Mouse (Mus musculus): ENCODE measurements around the gene Lyz2. TPM values are rescaled to one million over a fixed set of nuclear protein-coding genes. Genes with fewer than 3 reads are reported as not detected.
"Not testable (repeated sequence)": the region's sequence is repeated elsewhere in the genome, so short reads cannot be mapped to it uniquely, and the experiment has no call there.

The Lyz2 gene
- polyA plus RNA-seq, 1 experiment: 4,776 TPM

GRCm38 (mm10) chr10:117277779-117278178, 4.3 kb downstream of the Lyz2 start:
- peak; percentile 29; the same call in 1 of the 2 replicates for TF ChIP-seq POLR2A (IDR thresholded peaks at IDR 0.05; ENCODE audit: borderline replicate concordance, extremely low read depth, low read depth, low read length)
- DNase-seq; H3K4me3 ChIP-seq (replicated peaks; ENCODE audit: extremely low read depth, low read depth, low read length); H3K4me1 ChIP-seq (ENCODE audit: control insufficient read depth, insufficient read depth, low read length): not testable (repeated sequence)
- 65% methylated on average over 9 of the region's 9 CpGs for WGBS

- 65% methylated on average over 10 of the region's 10 CpGs for WGBS
Measured at GRCm38 (mm10) chr10:117275681-117276369, 6.3 kb downstream of the Lyz2 start.

GRCm38 (mm10) chr10:117274645-117275044, 7.5 kb downstream of the Lyz2 start:
- WGBS: 56% methylated on average over 4 of the region's 7 CpGs
- not testable (repeated sequence) for H3K4me3 ChIP-seq (replicated peaks; ENCODE audit: extremely low read depth, low read depth, low read length); DNase-seq; H3K4me1 ChIP-seq (ENCODE audit: control insufficient read depth, insufficient read depth, low read length)

More at GRCm38 (mm10) chr10:117275681-117276369, 6.3 kb downstream of the Lyz2 start:
- Histone ChIP-seq H3K4me1 (ENCODE audit: control insufficient read depth, insufficient read depth, low read length) (no peaks in the 10 kb centered on the region), H3K4me3 (replicated peaks; ENCODE audit: extremely low read depth, low read depth, low read length) (no peak overlapping the region)
- DNase-seq: no peak
- TF ChIP-seq CTCF (IDR thresholded peaks at IDR 0.05; ENCODE audit: insufficient read depth, low read length) (no peak), POLR2A (IDR thresholded peaks at IDR 0.05; ENCODE audit: borderline replicate concordance, extremely low read depth, low read depth, low read length) (0 out of 2 replicates have a peak, but pooled peaks have one; percentile 54)

- TF ChIP-seq CTCF (IDR thresholded peaks at IDR 0.05; ENCODE audit: insufficient read depth, low read length) (no peak), POLR2A (IDR thresholded peaks at IDR 0.05; ENCODE audit: borderline replicate concordance, extremely low read depth, low read depth, low read length) (no peak)
- DNase-seq: no peak
- H3K4me3 ChIP-seq (replicated peaks; ENCODE audit: extremely low read depth, low read depth, low read length): no peak overlapping the region
- H3K4me1 ChIP-seq (ENCODE audit: control insufficient read depth, insufficient read depth, low read length): no peaks in the 10 kb centered on the region
Measured at GRCm38 (mm10) chr10:117272023-117272422, 10.1 kb downstream of the Lyz2 start.

- no peak for TF ChIP-seq POLR2A (IDR thresholded peaks at IDR 0.05; ENCODE audit: borderline replicate concordance, extremely low read depth, low read depth, low read length)
- TF ChIP-seq CTCF (IDR thresholded peaks at IDR 0.05; ENCODE audit: insufficient read depth, low read length): no peak
- DNase-seq: no peak
Measured at GRCm38 (mm10) chr10:117259870-117260269, 22.3 kb downstream of the Lyz2 start.

GRCm38 (mm10) chr10:117238603-117239002, 43.5 kb downstream of the Lyz2 start, which contains the start of gene 9530003J23Rik:
Gene 9530003J23Rik (minus strand): TSS chr10:117238703.
- no peak within 1 kb of the TSS for H3K4me3 ChIP-seq (replicated peaks; ENCODE audit: extremely low read depth, low read depth, low read length)
- no peak for DNase-seq
- no peak for TF ChIP-seq POLR2A (IDR thresholded peaks at IDR 0.05; ENCODE audit: borderline replicate concordance, extremely low read depth, low read depth, low read length)
- no peak for TF ChIP-seq CTCF (IDR thresholded peaks at IDR 0.05; ENCODE audit: insufficient read depth, low read length)
- WGBS: 77% methylated on average over 12 of the region's 12 CpGs
- H3K4me1 ChIP-seq (ENCODE audit: control insufficient read depth, insufficient read depth, low read length): no peaks in the 10 kb centered on the region

More at GRCm38 (mm10) chr10:117259870-117260269, 22.3 kb downstream of the Lyz2 start:
- no peaks in the 10 kb centered on the region for H3K4me1 ChIP-seq (ENCODE audit: control insufficient read depth, insufficient read depth, low read length)
- H3K4me3 ChIP-seq (replicated peaks; ENCODE audit: extremely low read depth, low read depth, low read length): no peak overlapping the region

GRCm38 (mm10) chr10:117235866-117236265, 46.3 kb downstream of the Lyz2 start:
- TF ChIP-seq POLR2A (IDR thresholded peaks at IDR 0.05; ENCODE audit: borderline replicate concordance, extremely low read depth, low read depth, low read length): no peak
- no peak for TF ChIP-seq CTCF (IDR thresholded peaks at IDR 0.05; ENCODE audit: insufficient read depth, low read length)
- DNase-seq: no peak
- Histone ChIP-seq H3K4me3 (replicated peaks; ENCODE audit: extremely low read depth, low read depth, low read length) (no peak overlapping the region), H3K4me1 (ENCODE audit: control insufficient read depth, insufficient read depth, low read length) (no peaks in the 10 kb centered on the region)
- WGBS: 37% methylated on average over 11 of the region's 11 CpGs

GRCm38 (mm10) chr10:117234825-117235224, 47.3 kb downstream of the Lyz2 start:
- Histone ChIP-seq H3K4me1 (ENCODE audit: control insufficient read depth, insufficient read depth, low read length) (no peaks in the 10 kb centered on the region), H3K4me3 (replicated peaks; ENCODE audit: extremely low read depth, low read depth, low read length) (no peak overlapping the region)
- WGBS: 53% methylated on average over 4 of the region's 4 CpGs
- no peak for DNase-seq
- TF ChIP-seq CTCF (IDR thresholded peaks at IDR 0.05; ENCODE audit: insufficient read depth, low read length) (no peak), POLR2A (IDR thresholded peaks at IDR 0.05; ENCODE audit: borderline replicate concordance, extremely low read depth, low read depth, low read length) (no peak)

GRCm38 (mm10) chr10:117229826-117230225, 52.3 kb downstream of the Lyz2 start:
- WGBS: 70% methylated on average over 16 of the region's 16 CpGs
- DNase-seq: no peak

More at GRCm38 (mm10) chr10:117229826-117230225, 52.3 kb downstream of the Lyz2 start:
- 0 out of 2 replicates have a peak, but pooled peaks cover 1% of the 10 kb centered on the region for H3K4me1 ChIP-seq (ENCODE audit: control insufficient read depth, insufficient read depth, low read length)
- TF ChIP-seq CTCF (IDR thresholded peaks at IDR 0.05; ENCODE audit: insufficient read depth, low read length) (no peak), POLR2A (IDR thresholded peaks at IDR 0.05; ENCODE audit: borderline replicate concordance, extremely low read depth, low read depth, low read length) (peak; percentile 43; the same call in 1 of the 2 replicates)
- H3K4me3 ChIP-seq (replicated peaks; ENCODE audit: extremely low read depth, low read depth, low read length): no peak overlapping the region

Other genes starting within 250 kb of the Lyz2 start
- 1.1 and 2.4 TPM in 2 replicates for gene Lrrc10, start 237.0 kb downstream of the Lyz2 start, polyA plus RNA-seq (2012; rRNA removed)
- gene Cct2, start 218.5 kb downstream of the Lyz2 start, polyA plus RNA-seq (2012; rRNA removed): 36.0 and 56.1 TPM in 2 replicates
- gene Frs2, start 133.8 kb downstream of the Lyz2 start, polyA plus RNA-seq (2012; rRNA removed): 9.8 and 14.9 TPM in 2 replicates
- gene Yeats4, start 57.8 kb downstream of the Lyz2 start, polyA plus RNA-seq (2012; rRNA removed): 19.8 and 21.3 TPM in 2 replicates
- gene 9530003J23Rik, start 43.6 kb downstream of the Lyz2 start, polyA plus RNA-seq (2012; rRNA removed): 0.14 and 0.27 TPM in 2 replicates
- gene Lyz1, start 10.5 kb upstream of the Lyz2 start, polyA plus RNA-seq (2012; rRNA removed): 304 and 343 TPM in 2 replicates
- 51.7 and 57.9 TPM in 2 replicates for gene Cpsf6, start 97.7 kb upstream of the Lyz2 start, polyA plus RNA-seq (2012; rRNA removed)